Mouse (Mus musculus) left cerebral cortex, adult 11 months (tissue): ENCODE measurements around the gene Megf8.
"Not testable (repeated sequence)": the region's sequence is repeated elsewhere in the genome, so short reads cannot be mapped to it uniquely, and the experiment has no call there.

Source experiments
- DNase-seq: peaks from one replicate; pipeline ENCODE4 v3.0.0; 2022; ENCODE audit warnings: low spot score

Megf8 gene

GRCm38 (mm10) chr7:25383891-25384290 lies 66.9 kb downstream of the Megf8 start:
- no peak for DNase-seq

GRCm38 (mm10) chr7:25384318-25384717 lies 67.4 kb downstream of the Megf8 start:
- DNase-seq: no peak

- DNase-seq: no peak
Observed at GRCm38 (mm10) chr7:25384818-25385217, 67.9 kb downstream of the Megf8 start.

GRCm38 (mm10) chr7:25385259-25385658 lies 68.3 kb downstream of the Megf8 start:
- no peak for DNase-seq

- DNase-seq: no peak
Observed at GRCm38 (mm10) chr7:25385850-25386555, 69.0 kb downstream of the Megf8 start.

- no peak for DNase-seq
Observed at GRCm38 (mm10) chr7:25387811-25388440, 71.0 kb downstream of the Megf8 start.

GRCm38 (mm10) chr7:25388916-25389315 lies 72.0 kb downstream of the Megf8 start:
- DNase-seq: no peak

- DNase-seq: no peak
Observed at GRCm38 (mm10) chr7:25390054-25390770, 73.2 kb downstream of the Megf8 start.

GRCm38 (mm10) chr7:25390986-25391385 lies 74.0 kb downstream of the Megf8 start:
- no peak for DNase-seq

- DNase-seq: no peak
Observed at GRCm38 (mm10) chr7:25391856-25392453, 75.0 kb downstream of the Megf8 start.

- DNase-seq: no peak
Observed at GRCm38 (mm10) chr7:25392851-25393250, 75.9 kb downstream of the Megf8 start.

- DNase-seq: no peak
Observed at GRCm38 (mm10) chr7:25393451-25394210, 76.7 kb downstream of the Megf8 start.

GRCm38 (mm10) chr7:25394754-25395153 lies 77.8 kb downstream of the Megf8 start:
- DNase-seq: no peak

GRCm38 (mm10) chr7:25395186-25395557 lies 78.2 kb downstream of the Megf8 start:
- DNase-seq: no peak

GRCm38 (mm10) chr7:25395558-25396521 lies 78.9 kb downstream of the Megf8 start:
- DNase-seq: peak; percentile 94

- DNase-seq: no peak
Observed at GRCm38 (mm10) chr7:25396621-25397020, 79.7 kb downstream of the Megf8 start.

- no peak for DNase-seq
Observed at GRCm38 (mm10) chr7:25398610-25399009, 81.6 kb downstream of the Megf8 start, which contains the start of gene Lipe. Lipe (minus strand) TSS chr7:25398710.

- not testable (repeated sequence) for DNase-seq
Observed at GRCm38 (mm10) chr7:25399028-25399427, 82.1 kb downstream of the Megf8 start.

GRCm38 (mm10) chr7:25401551-25401950 lies 84.6 kb downstream of the Megf8 start:
- no peak for DNase-seq

- DNase-seq: no peak
Observed at GRCm38 (mm10) chr7:25401986-25402385, 85.0 kb downstream of the Megf8 start.

- DNase-seq: no peak
Observed at GRCm38 (mm10) chr7:25402671-25403101, 85.7 kb downstream of the Megf8 start.
